Mouse (Mus musculus): ENCODE results near the gene Serpina3g. TPM values are rescaled to one million over a fixed set of nuclear protein-coding genes. Genes with fewer than 3 reads are reported as not detected.

Serpina3g gene
- 90.4 to 97.7 TPM (median 94.9 TPM) in 4 replicates for total RNA-seq (2023; ENCODE audit: inconsistent age)

GRCm38 (mm10) chr12:104235915-104236314, at the start of gene Serpina3g:
Gene Serpina3g, plus strand, starts transcription at chr12:104236245.

GRCm38 (mm10) chr12:104214445-104214753, 21.6 kb upstream of the Serpina3g start, which contains the start of gene Serpina3f:
Gene Serpina3f, plus strand, starts transcription at chr12:104214544.

GRCm38 (mm10) chr12:104262863-104263262, 26.8 kb downstream of the Serpina3g start, which contains the start of gene Serpina3i:
Gene Serpina3i, plus strand, starts transcription at chr12:104263122.

Other genes with a start within 250 kb of the Serpina3g start
- gene Serpina11, start 246.3 kb upstream of the Serpina3g start, total RNA-seq (2023; ENCODE audit: inconsistent age) = not detected in 4 replicates
- gene Serpina9, start 222.5 kb upstream of the Serpina3g start, total RNA-seq (2023; ENCODE audit: inconsistent age) = not detected in 4 replicates
- gene Serpina12, start 191.8 kb upstream of the Serpina3g start, total RNA-seq (2023; ENCODE audit: inconsistent age) = not detected in 4 replicates
- not detected in 4 replicates for gene Serpina5, start 135.1 kb upstream of the Serpina3g start, total RNA-seq (2023; ENCODE audit: inconsistent age)
- gene Serpina3a, start 123.5 kb upstream of the Serpina3g start, total RNA-seq (2023; ENCODE audit: inconsistent age) = not detected in 4 replicates
- gene Serpina3b, start 108.2 kb upstream of the Serpina3g start, total RNA-seq (2023; ENCODE audit: inconsistent age) = not detected in 4 replicates
- not detected in 4 replicates for gene Serpina3c, start 82.4 kb upstream of the Serpina3g start, total RNA-seq (2023; ENCODE audit: inconsistent age)
- 5.7 to 6.5 TPM (median 6.3 TPM) in 4 replicates for gene Serpina3f, start 21.7 kb upstream of the Serpina3g start, total RNA-seq (2023; ENCODE audit: inconsistent age)
- gene Serpina3i, start 26.9 kb downstream of the Serpina3g start, total RNA-seq (2023; ENCODE audit: inconsistent age) = 0.87 to 2.8 TPM (median 2.1 TPM) in 4 replicates
- not detected in 4 replicates for gene Serpina3j, start 78.3 kb downstream of the Serpina3g start, total RNA-seq (2023; ENCODE audit: inconsistent age)
- not detected in 4 replicates for gene Serpina3k, start 102.2 kb downstream of the Serpina3g start, total RNA-seq (2023; ENCODE audit: inconsistent age)
- gene Serpina3m, start 102.2 kb downstream of the Serpina3g start, total RNA-seq (2023; ENCODE audit: inconsistent age) = not detected in 4 replicates
- gene Serpina3n, start 170.5 kb downstream of the Serpina3g start, total RNA-seq (2023; ENCODE audit: inconsistent age) = 0.26 TPM in 1 of 4 replicates, not detected in the others
- gene Gsc, start 237.1 kb downstream of the Serpina3g start, total RNA-seq (2023; ENCODE audit: inconsistent age) = not detected in 4 replicates

Measured in B cell, adult (primary cell).